Mouse (Mus musculus): Measurements from ENCODE around the gene Ambra1. TPM values are rescaled to one million over a fixed set of nuclear protein-coding genes. Genes with fewer than 3 reads are reported as not detected.
"Not testable (repeated sequence)": the region's sequence is repeated elsewhere in the genome, so short reads cannot be mapped to it uniquely, and the experiment has no call there.

The Ambra1 gene
- polyA plus RNA-seq, 1 experiment from 2014 or later, result 23.9 TPM

DNA sequence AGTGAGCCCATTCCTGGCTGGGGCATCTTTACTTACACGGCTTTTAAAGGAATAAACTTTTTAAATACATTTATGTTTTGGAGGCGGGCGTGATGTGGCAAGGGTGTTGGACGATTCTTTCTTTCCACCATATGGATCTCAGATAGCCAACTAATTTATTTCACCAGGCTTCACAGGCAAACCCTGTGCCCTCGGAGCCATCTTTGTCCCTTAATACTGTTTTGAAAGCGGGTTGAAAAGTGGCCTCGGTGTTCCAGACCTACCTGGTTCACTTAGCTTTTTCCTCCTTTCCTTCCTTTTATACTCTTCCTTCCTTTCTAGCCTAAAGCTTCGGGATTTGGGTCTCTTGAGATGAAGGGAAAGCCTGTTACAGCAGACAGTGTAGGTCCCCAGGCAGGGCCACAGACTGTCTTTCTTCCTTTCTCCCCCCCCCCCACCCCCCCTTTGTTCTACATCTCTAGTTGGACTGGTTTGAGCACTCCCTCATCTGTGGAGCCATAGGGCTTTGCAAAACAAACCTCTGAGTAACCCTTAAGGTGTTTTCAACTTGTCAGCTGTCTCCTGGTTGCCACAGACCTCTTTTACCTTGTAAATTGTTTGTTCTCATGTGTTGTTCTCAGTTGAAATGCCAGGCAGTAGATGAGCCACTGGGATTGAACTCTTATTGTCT lies 18.5 kb upstream of the Ambra1 start:
- H3K9ac ChIP-seq, result peak overlapping the region; percentile 64
- no peaks in the 10 kb centered on the region for H3K9me3 ChIP-seq
- H3K27ac ChIP-seq, result no peak overlapping the region
- peak overlapping the region; percentile 89 for H3K4me3 ChIP-seq
- WGBS, result 5% methylated on average over 8 of the region's 8 CpGs
- H3K4me2 ChIP-seq (replicated peaks), result peak overlapping the region; percentile 87
- no peak for ATAC-seq (ENCODE audit: low FRiP score, low read depth)
- H3K27me3 ChIP-seq (replicated peaks), result no peaks in the 10 kb centered on the region
- H3K4me1 ChIP-seq, result peaks cover 11% of the 10 kb centered on the region
- peaks cover 3% of the 10 kb centered on the region; the same call in 1 of the 2 replicates for H3K36me3 ChIP-seq

DNA sequence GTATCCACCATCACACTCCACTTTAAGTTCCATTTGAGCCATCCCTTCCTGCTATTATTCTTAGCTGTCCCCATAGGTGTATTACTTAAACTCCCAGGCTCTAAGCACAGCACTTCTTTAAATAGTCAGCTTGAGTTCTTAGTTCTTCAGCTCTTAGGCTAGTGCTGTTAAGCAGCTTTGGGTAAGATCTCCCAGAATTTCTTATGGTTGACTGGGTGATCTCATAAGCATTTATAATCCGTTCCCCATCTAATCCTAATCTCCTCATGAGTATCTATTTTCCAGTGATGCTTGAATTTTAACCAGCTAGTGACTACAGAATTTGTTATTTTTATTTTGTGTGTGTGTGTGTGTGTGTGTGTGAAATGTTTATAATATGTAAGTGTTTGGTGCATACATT lies 15.0 kb upstream of the Ambra1 start:
- H3K9ac ChIP-seq, result no peak overlapping the region
- H3K27ac ChIP-seq, result no peak overlapping the region
- H3K4me2 ChIP-seq (replicated peaks), result no peak overlapping the region
- peaks cover 3% of the 10 kb centered on the region for H3K36me3 ChIP-seq
- 94% methylated on average over 1 of the region's 1 CpGs for WGBS
- H3K27me3 ChIP-seq (replicated peaks), result no peaks in the 10 kb centered on the region
- no peaks in the 10 kb centered on the region for H3K9me3 ChIP-seq
- no peak overlapping the region for H3K4me3 ChIP-seq
- ATAC-seq (ENCODE audit: low FRiP score, low read depth), result no peak
- peaks cover 6% of the 10 kb centered on the region for H3K4me1 ChIP-seq

- Histone ChIP-seq H3K4me3 (no peak overlapping the region), H3K27me3 (replicated peaks) (no peaks in the 10 kb centered on the region), H3K9me3 (no peaks in the 10 kb centered on the region), H3K27ac (no peak overlapping the region), H3K36me3 (peaks cover 10% of the 10 kb centered on the region), H3K9ac (no peak overlapping the region), H3K4me1 (no peaks in the 10 kb centered on the region), H3K4me2 (replicated peaks) (no peak overlapping the region)
- 95% methylated on average over 6 of the region's 6 CpGs for WGBS
- ATAC-seq (ENCODE audit: low FRiP score, low read depth), result no peak
Observed at GRCm38 (mm10) chr2:91718276-91718675, 11.7 kb upstream of the Ambra1 start.

- no peaks in the 10 kb centered on the region for H3K4me1 ChIP-seq
- WGBS, result 80% methylated on average over 4 of the region's 4 CpGs
- no peak for ATAC-seq (ENCODE audit: low FRiP score, low read depth)
Observed at GRCm38 (mm10) chr2:91723382-91723781, 6.6 kb upstream of the Ambra1 start.

GRCm38 (mm10) chr2:91723951-91724350 lies 6.0 kb upstream of the Ambra1 start:
- Histone ChIP-seq H3K9ac (no peak overlapping the region), H3K4me1 (no peaks in the 10 kb centered on the region)

More at GRCm38 (mm10) chr2:91723382-91723781, 6.6 kb upstream of the Ambra1 start:
- Histone ChIP-seq H3K9me3 (no peaks in the 10 kb centered on the region), H3K27ac (no peak overlapping the region), H3K4me2 (replicated peaks) (no peak overlapping the region), H3K36me3 (peaks cover 7% of the 10 kb centered on the region), H3K27me3 (replicated peaks) (no peaks in the 10 kb centered on the region), H3K4me3 (no peak overlapping the region), H3K9ac (no peak overlapping the region)

DNA sequence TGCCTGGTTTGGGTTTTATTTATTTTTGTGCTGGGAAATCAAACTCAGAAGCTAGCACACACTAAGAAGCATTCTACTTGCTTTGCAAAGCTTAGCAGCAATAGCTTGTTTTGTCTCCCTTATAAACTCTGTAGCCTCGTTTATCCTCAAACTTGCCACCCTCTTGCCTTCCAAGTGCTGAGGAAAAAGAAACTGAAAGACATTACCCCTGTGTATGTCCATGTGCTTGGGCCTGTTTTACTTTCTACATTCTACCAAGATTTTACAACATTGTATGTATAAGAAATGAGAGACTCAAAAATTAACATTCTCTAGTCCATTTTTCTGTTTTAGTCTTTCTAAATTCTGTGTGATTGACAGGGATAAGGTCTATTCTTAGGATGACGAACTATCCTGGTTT lies 5.2 kb upstream of the Ambra1 start:
- H3K27me3 ChIP-seq (replicated peaks), result no peaks in the 10 kb centered on the region
- peaks cover 7% of the 10 kb centered on the region for H3K36me3 ChIP-seq
- no peak overlapping the region for H3K9ac ChIP-seq
- 68% methylated on average over 2 of the region's 2 CpGs for WGBS
- H3K4me3 ChIP-seq, result no peak overlapping the region
- no peaks in the 10 kb centered on the region for H3K4me1 ChIP-seq
- no peak for ATAC-seq (ENCODE audit: low FRiP score, low read depth)
- no peak overlapping the region for H3K4me2 ChIP-seq (replicated peaks)
- H3K27ac ChIP-seq, result no peak overlapping the region
- H3K9me3 ChIP-seq, result no peaks in the 10 kb centered on the region

More at GRCm38 (mm10) chr2:91723951-91724350, 6.0 kb upstream of the Ambra1 start:
- no peaks in the 10 kb centered on the region for H3K9me3 ChIP-seq
- H3K27me3 ChIP-seq (replicated peaks), result no peaks in the 10 kb centered on the region
- no peak overlapping the region for H3K27ac ChIP-seq
- no peak for ATAC-seq (ENCODE audit: low FRiP score, low read depth)
- peaks cover 7% of the 10 kb centered on the region for H3K36me3 ChIP-seq
- H3K4me3 ChIP-seq, result no peak overlapping the region
- H3K4me2 ChIP-seq (replicated peaks), result no peak overlapping the region

DNA sequence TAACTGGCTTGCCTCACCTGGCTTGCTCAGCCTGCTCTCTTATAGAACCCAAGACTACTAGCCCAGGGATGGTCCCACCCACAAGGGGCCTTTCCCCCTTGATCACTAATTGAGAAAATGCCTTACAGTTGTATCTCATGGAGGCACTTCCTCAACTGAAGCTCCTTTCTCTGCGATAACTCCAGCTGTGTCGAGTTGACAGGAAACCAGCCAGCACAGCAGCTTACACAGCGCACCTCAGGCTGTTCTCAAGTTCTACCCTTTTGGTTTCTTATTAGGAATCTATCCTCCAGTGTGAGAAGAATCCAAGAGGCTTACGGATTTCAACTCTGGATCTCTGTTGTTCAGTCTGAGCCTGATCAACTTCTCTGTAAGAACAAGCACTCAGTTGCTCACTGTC lies 4.5 kb upstream of the Ambra1 start:
- H3K4me2 ChIP-seq (replicated peaks); H3K27me3 ChIP-seq (replicated peaks); H3K27ac ChIP-seq; H3K4me1 ChIP-seq; H3K9ac ChIP-seq; H3K9me3 ChIP-seq; H3K36me3 ChIP-seq; ATAC-seq (ENCODE audit: low FRiP score, low read depth); H3K4me3 ChIP-seq: not testable (repeated sequence)
- 63% methylated on average over 4 of the region's 4 CpGs for WGBS

- Histone ChIP-seq H3K36me3 (no peaks in the 10 kb centered on the region), H3K27me3 (replicated peaks) (no peaks in the 10 kb centered on the region), H3K9me3 (no peaks in the 10 kb centered on the region), H3K4me3 (no peak overlapping the region), H3K27ac (no peak overlapping the region), H3K4me1 (peaks cover 1% of the 10 kb centered on the region; the same call in 1 of the 2 replicates), H3K4me2 (replicated peaks) (no peak overlapping the region), H3K9ac (no peak overlapping the region)
- WGBS, result 91% methylated on average over 3 of the region's 3 CpGs
- no peak for ATAC-seq (ENCODE audit: low FRiP score, low read depth)
Observed at GRCm38 (mm10) chr2:91727011-91727410, 2.9 kb upstream of the Ambra1 start.

DNA sequence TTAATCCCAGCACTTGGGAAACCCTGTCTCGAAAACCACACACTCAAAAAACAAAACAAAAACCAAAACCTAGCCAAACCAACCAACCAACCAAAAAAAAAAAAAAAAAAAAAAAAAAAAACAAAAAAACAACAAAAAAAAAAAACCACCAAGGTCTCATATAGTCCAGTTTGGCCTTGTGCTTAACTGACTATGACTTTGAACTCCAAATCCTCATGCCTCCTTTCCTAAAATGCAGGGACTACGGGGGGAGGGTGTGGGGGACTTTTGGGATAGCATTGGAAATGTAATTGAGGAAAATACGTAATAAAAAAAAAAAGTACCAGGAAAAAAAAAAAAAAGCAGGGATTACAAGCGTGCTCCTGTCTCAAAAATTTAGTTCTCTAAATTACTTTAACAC lies 363 bp upstream of the Ambra1 start:
- Histone ChIP-seq H3K27me3 (replicated peaks) (no peaks in the 10 kb centered on the region), H3K36me3 (no peaks in the 10 kb centered on the region), H3K4me2 (replicated peaks) (peak overlapping the region; percentile 73), H3K4me1 (peaks cover 3% of the 10 kb centered on the region; the same call in 1 of the 2 replicates), H3K27ac (no peak overlapping the region), H3K9me3 (no peaks in the 10 kb centered on the region), H3K9ac (no peak overlapping the region), H3K4me3 (peak overlapping the region; percentile 99)
- 22% methylated on average over 4 of the region's 4 CpGs for WGBS
- no peak for ATAC-seq (ENCODE audit: low FRiP score, low read depth)

- 98% methylated on average over 5 of the region's 5 CpGs for WGBS
- no peak for ATAC-seq (ENCODE audit: low FRiP score, low read depth)
- H3K27ac ChIP-seq, result no peak overlapping the region
Observed at GRCm38 (mm10) chr2:91735221-91735620, 5.3 kb downstream of the Ambra1 start.

GRCm38 (mm10) chr2:91739586-91739985 lies 9.7 kb downstream of the Ambra1 start:
- ATAC-seq (ENCODE audit: low FRiP score, low read depth), result no peak
- Histone ChIP-seq H3K4me1 (no peaks in the 10 kb centered on the region), H3K4me2 (replicated peaks) (no peak overlapping the region), H3K36me3 (no peaks in the 10 kb centered on the region), H3K27me3 (replicated peaks) (no peaks in the 10 kb centered on the region), H3K9ac (no peak overlapping the region), H3K4me3 (no peak overlapping the region), H3K9me3 (no peaks in the 10 kb centered on the region), H3K27ac (no peak overlapping the region)
- 95% methylated on average over 1 of the region's 1 CpGs for WGBS

More at GRCm38 (mm10) chr2:91735221-91735620, 5.3 kb downstream of the Ambra1 start:
- Histone ChIP-seq H3K9ac (no peak overlapping the region), H3K4me3 (no peak overlapping the region), H3K4me1 (peaks cover 3% of the 10 kb centered on the region; the same call in 1 of the 2 replicates), H3K36me3 (no peaks in the 10 kb centered on the region), H3K4me2 (replicated peaks) (no peak overlapping the region), H3K27me3 (replicated peaks) (no peaks in the 10 kb centered on the region), H3K9me3 (no peaks in the 10 kb centered on the region)

- 88% methylated on average over 5 of the region's 5 CpGs for WGBS
- Histone ChIP-seq H3K4me2 (replicated peaks) (no peak overlapping the region), H3K4me1 (no peaks in the 10 kb centered on the region), H3K4me3 (no peak overlapping the region), H3K27me3 (replicated peaks) (no peaks in the 10 kb centered on the region), H3K27ac (no peak overlapping the region), H3K9ac (no peak overlapping the region), H3K9me3 (no peaks in the 10 kb centered on the region), H3K36me3 (no peaks in the 10 kb centered on the region)
- no peak for ATAC-seq (ENCODE audit: low FRiP score, low read depth)
Observed at GRCm38 (mm10) chr2:91744686-91745085, 14.8 kb downstream of the Ambra1 start.

- 78% methylated on average over 2 of the region's 2 CpGs for WGBS
- no peak for ATAC-seq (ENCODE audit: low FRiP score, low read depth)
- no peak overlapping the region for H3K4me3 ChIP-seq
- no peaks in the 10 kb centered on the region for H3K36me3 ChIP-seq
- H3K4me1 ChIP-seq, result no peaks in the 10 kb centered on the region
- no peaks in the 10 kb centered on the region for H3K9me3 ChIP-seq
- H3K27me3 ChIP-seq (replicated peaks), result no peaks in the 10 kb centered on the region
- no peak overlapping the region for H3K27ac ChIP-seq
- no peak overlapping the region for H3K9ac ChIP-seq
- no peak overlapping the region for H3K4me2 ChIP-seq (replicated peaks)
Observed at GRCm38 (mm10) chr2:91749811-91750261, 19.9 kb downstream of the Ambra1 start.

Measured in neural tube, embryonic 12.5 days (tissue).